Mouse (Mus musculus) neutrophil, adult 83 days (primary cell): Measurements from ENCODE around the gene Gm10803. TPM values are rescaled to one million over a fixed set of nuclear protein-coding genes. Genes with fewer than 3 reads are reported as not detected.

Source experiments
- total RNA-seq, 2 experiments: library from RNA; stranded (reverse); gene quantifications; one replicate each; pipeline ENCODE4 v1.2.4; 2023

Gene Gm10803
- total RNA-seq: not detected

DNA sequence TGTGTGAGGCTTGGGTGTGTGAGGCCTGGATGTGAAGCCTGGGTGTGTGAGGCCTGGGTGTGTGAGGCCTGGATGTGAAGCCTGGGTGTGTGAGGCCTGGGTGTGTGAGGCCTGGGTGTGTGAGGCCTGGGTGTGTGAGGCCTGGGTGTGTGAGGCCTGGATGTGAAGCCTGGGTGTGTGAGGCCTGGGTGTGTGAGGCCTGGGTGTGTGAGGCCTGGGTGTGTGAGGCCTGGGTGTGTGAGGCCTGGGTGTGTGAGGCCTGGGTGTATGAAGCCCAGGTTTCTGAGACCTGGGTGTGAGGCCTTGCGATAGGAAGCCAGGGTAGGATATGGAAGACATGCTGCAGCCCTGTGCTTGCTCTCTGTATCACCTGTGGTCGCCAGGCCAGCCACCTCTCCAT is at the start of gene Gm10803:
Gm10803 (plus strand) TSS at position 301 of the 400 bp plus-strand sequence.

Other genes with a start within 250 kb of the Gm10803 start
- gene Tspan18, start 226.1 kb upstream of the Gm10803 start, total RNA-seq: under 1 TPM; 0.24 to 0.44 TPM
- 100 to 1,000 TPM; 167 to 172 TPM for gene Cd82, start 97.4 kb upstream of the Gm10803 start, total RNA-seq
- not detected for gene Alx4, start 81.8 kb downstream of the Gm10803 start, total RNA-seq